Mouse (Mus musculus) layer of hippocampus, postnatal 14 days (tissue): ENCODE results near the gene Usp53. TPM values are rescaled to one million over a fixed set of nuclear protein-coding genes. Genes with fewer than 3 reads are reported as not detected.
A peak's percentile ranks its signal among the peaks of the same experiment; 100 is the strongest.

Experiments used
- DNase-seq, 2 experiments: peaks; one replicate each; pipeline ENCODE4 v3.0.0; 2021 to 2022; ENCODE audit warnings: low spot score in 2 of 2, mixed read lengths in 1 of 2
- long read RNA-seq, 2 experiments: library from polyadenylated mRNA; stranded (forward); transcript quantifications; one replicate each; pipeline ENCODE4 v2.0.0; 2021
- total RNA-seq, 2 experiments: library from RNA; stranded (reverse); gene quantifications; 2 replicates each; pipeline ENCODE4 v1.2.3; 2021

Usp53 gene
- total RNA-seq: 10 to 100 TPM; 23.7 to 26.0 TPM
- long read RNA-seq, experiment 1, partial matches to known transcripts: 1 of 2 reads
- long read RNA-seq, experiment 1, other reads (novel, unspliced or antisense): 1 of 2 reads
- long read RNA-seq, experiment 2, full-length matches to known transcripts: 4 of 6 reads
- long read RNA-seq, experiment 2, partial matches to known transcripts: 0 of 6 reads
- long read RNA-seq, experiment 2, other reads (novel, unspliced or antisense): 2 of 6 reads

- DNase-seq: peak; percentile 93 to 94
Measured at GRCm38 (mm10) chr3:122984249-122985182, at the start of gene Usp53. Gene Usp53, minus strand, starts transcription at chr3:122984510.

GRCm38 (mm10) chr3:123033804-123034203 is 49.5 kb upstream of the Usp53 start:
- DNase-seq: no peak

GRCm38 (mm10) chr3:123025634-123026033 is 41.3 kb upstream of the Usp53 start:
- no peak for DNase-seq

- no peak for DNase-seq
Measured at GRCm38 (mm10) chr3:123024496-123025234, 40.4 kb upstream of the Usp53 start.

GRCm38 (mm10) chr3:123018792-123019191 is 34.5 kb upstream of the Usp53 start:
- no peak for DNase-seq

GRCm38 (mm10) chr3:123013476-123013875 is 29.2 kb upstream of the Usp53 start:
- DNase-seq: no peak

- no peak for DNase-seq
Measured at GRCm38 (mm10) chr3:123009417-123009816, 25.1 kb upstream of the Usp53 start.

- no peak for DNase-seq
Measured at GRCm38 (mm10) chr3:123007386-123007785, 23.1 kb upstream of the Usp53 start.

GRCm38 (mm10) chr3:123001053-123001452 is 16.7 kb upstream of the Usp53 start:
- DNase-seq: peak in 1 of 2 experiments; percentile 24

- DNase-seq: no peak
Measured at GRCm38 (mm10) chr3:122998511-122998910, 14.2 kb upstream of the Usp53 start.

- DNase-seq: no peak
Measured at GRCm38 (mm10) chr3:122996968-122997367, 12.7 kb upstream of the Usp53 start.

- DNase-seq: no peak
Measured at GRCm38 (mm10) chr3:122986906-122987305, 2.6 kb upstream of the Usp53 start.

GRCm38 (mm10) chr3:122986386-122986785 is 2.1 kb upstream of the Usp53 start:
- no peak for DNase-seq

GRCm38 (mm10) chr3:122985183-122985944 is 1.1 kb upstream of the Usp53 start:
- DNase-seq: no peak

- no peak for DNase-seq
Measured at GRCm38 (mm10) chr3:122983849-122984248, 461 bp downstream of the Usp53 start.

- no peak for DNase-seq
Measured at GRCm38 (mm10) chr3:122975964-122976363, 8.3 kb downstream of the Usp53 start.

- no peak for DNase-seq
Measured at GRCm38 (mm10) chr3:122975363-122975762, 8.9 kb downstream of the Usp53 start.

- no peak for DNase-seq
Measured at GRCm38 (mm10) chr3:122974833-122975232, 9.5 kb downstream of the Usp53 start.

- no peak for DNase-seq
Measured at GRCm38 (mm10) chr3:122972126-122972822, 12.0 kb downstream of the Usp53 start.

- DNase-seq: no peak
Measured at GRCm38 (mm10) chr3:122968391-122968790, 15.9 kb downstream of the Usp53 start.
